Mouse (Mus musculus): ENCODE measurements around the gene Lipm.

Gene Lipm

GRCm38 (mm10) chr19:34166386-34166785 is 65.7 kb downstream of the Lipm start:
- no peak for DNase-seq

GRCm38 (mm10) chr19:34167896-34168661 is 67.3 kb downstream of the Lipm start:
- no peak for DNase-seq

- DNase-seq = no peak
Observed at GRCm38 (mm10) chr19:34169121-34169520, 68.4 kb downstream of the Lipm start.

GRCm38 (mm10) chr19:34171167-34171566 is 70.4 kb downstream of the Lipm start:
- DNase-seq = no peak

Data from right cerebral cortex, postnatal 14 days (tissue).